Mouse (Mus musculus) myocyte (in vitro differentiated cells): Measurements from ENCODE around the gene Rnf151. TPM values are rescaled to one million over a fixed set of nuclear protein-coding genes. Genes with fewer than 3 reads are reported as not detected.
A peak's percentile ranks its signal among the peaks of the same experiment; 100 is the strongest.

Experiments used
- H3K27me3 ChIP-seq: one replicate; pipeline ENCODE4 v1.6.1; 2011; ENCODE audit not compliant: control insufficient read depth, insufficient read depth, insufficient read length
- H3K36me3 ChIP-seq: one replicate; pipeline ENCODE4 v1.6.1; 2011; ENCODE audit not compliant: control insufficient read depth, insufficient read depth
- H3K4me2 ChIP-seq: one replicate; pipeline ENCODE4 v1.6.1; 2011; ENCODE audit warnings: low read depth, control low read depth
- H3K4me3 ChIP-seq: one replicate; pipeline ENCODE4 v1.5.1; 2011; ENCODE audit warnings: mild to moderate bottlenecking, control low read depth, moderate library complexity
- H3K79me2 ChIP-seq: one replicate; pipeline ENCODE4 v1.6.1; 2011; ENCODE audit not compliant: control insufficient read depth, insufficient read depth
- H3ac ChIP-seq: one replicate; pipeline ENCODE4 v1.6.1; 2011; ENCODE audit not compliant: control insufficient read depth, insufficient read length
- CEBPB ChIP-seq: IDR thresholded peaks from 2 replicates; pipeline ENCODE4 v1.6.1; 2011; ENCODE audit warnings: mild to moderate bottlenecking, moderate library complexity; ENCODE audit not compliant: poor library complexity, insufficient read depth, severe bottlenecking
- E2F4 ChIP-seq: IDR thresholded peaks from one replicate; pipeline ENCODE4 v1.6.1; 2011; ENCODE audit warnings: mild to moderate bottlenecking, control low read depth, moderate library complexity; ENCODE audit not compliant: insufficient read depth
- MAX ChIP-seq: IDR thresholded peaks from one replicate; pipeline ENCODE4 v1.6.1; 2011; ENCODE audit warnings: low read depth, mild to moderate bottlenecking, control low read depth
- MYOD1 ChIP-seq, 3 experiments: IDR thresholded peaks; one replicate each; pipeline ENCODE4 v1.6.1; 2011; ENCODE audit warnings: control low read depth in 2 of 3, low read depth in 2 of 3, mild to moderate bottlenecking in 2 of 3, moderate library complexity in 1 of 3; ENCODE audit not compliant: insufficient read length in 2 of 3, control insufficient read depth in 1 of 3
- MYOG ChIP-seq, 3 experiments: IDR thresholded peaks; one replicate each; pipeline ENCODE4 v1.6.1; 2011; ENCODE audit warnings: control low read depth in 2 of 3, low read depth in 2 of 3, mild to moderate bottlenecking in 2 of 3; ENCODE audit not compliant: insufficient read length in 2 of 3, control insufficient read depth in 1 of 3, insufficient read depth in 1 of 3
- POLR2A ChIP-seq: IDR thresholded peaks from one replicate; pipeline ENCODE4 v1.6.1; 2011; ENCODE audit warnings: low read depth, mild to moderate bottlenecking, control low read depth, moderate library complexity; ENCODE audit not compliant: insufficient read length
- POLR2AphosphoS2 ChIP-seq: IDR thresholded peaks from one replicate; pipeline ENCODE4 v1.6.1; 2011; ENCODE audit warnings: low read depth, control low read depth; ENCODE audit not compliant: insufficient read length
- REST ChIP-seq: IDR thresholded peaks from one replicate; pipeline ENCODE4 v1.6.1; 2011; ENCODE audit warnings: mild to moderate bottlenecking, control low read depth, moderate library complexity; ENCODE audit not compliant: insufficient read depth, insufficient read length
- SRF ChIP-seq: IDR thresholded peaks from one replicate; pipeline ENCODE4 v1.6.1; 2011; ENCODE audit warnings: low read depth; ENCODE audit not compliant: control insufficient read depth, insufficient read length
- TCF12 ChIP-seq: IDR thresholded peaks from one replicate; pipeline ENCODE4 v1.6.1; 2011; ENCODE audit warnings: mild to moderate bottlenecking, control low read depth; ENCODE audit not compliant: poor library complexity, insufficient read depth, severe bottlenecking
- TCF3 ChIP-seq: IDR thresholded peaks from one replicate; pipeline ENCODE4 v1.6.1; 2011; ENCODE audit warnings: low read depth, control low read depth; ENCODE audit not compliant: insufficient read length
- USF1 ChIP-seq: IDR thresholded peaks from one replicate; pipeline ENCODE4 v1.6.1; 2011; ENCODE audit warnings: low read depth, mild to moderate bottlenecking, control low read depth, moderate library complexity
- polyA plus RNA-seq: library from polyadenylated mRNA; unstranded; fragments of >200 nt; fragmentation: generic; extraction: Trizol; gene quantifications from one replicate; pipeline ENCODE4 v1.2.1, GENCODE M21; 2012; ENCODE audit warnings: missing spikeins

The Rnf151 gene
- polyA plus RNA-seq: 0.36 TPM

DNA sequence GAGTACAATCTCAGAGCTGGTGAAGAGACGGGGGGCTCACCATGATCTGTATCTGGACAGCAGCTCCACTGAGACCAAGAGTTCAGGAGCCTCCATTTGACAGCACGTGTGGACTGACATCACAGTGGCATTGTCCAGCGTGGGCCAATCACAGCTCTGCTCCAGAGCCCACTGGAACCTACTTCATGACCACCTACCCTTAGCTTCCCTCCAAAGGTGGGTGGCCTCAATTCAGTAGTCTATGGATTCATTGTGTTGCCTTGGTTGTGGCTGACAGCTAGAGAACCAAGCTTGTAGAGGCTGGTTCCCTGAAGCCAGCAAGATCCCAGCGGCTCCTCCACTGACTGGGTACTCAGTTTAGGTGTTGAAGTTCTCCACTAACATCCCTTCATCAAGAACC is at the start of gene Rnf151, which contains the start of gene Rps2:
TSS of gene Rnf151 (minus strand) at position 121 of the 400 bp plus-strand sequence.
TSS of gene Rps2 (plus strand) at position 174 of the 400 bp plus-strand sequence.
- Histone ChIP-seq H3K79me2 (peaks cover 29% of the 10 kb centered on the region), H3ac (no peak within 1 kb of the TSS), H3K36me3 (peaks cover 11% of the 10 kb centered on the region), H3K27me3 (no peaks in the 10 kb centered on the region), H3K4me3 (peak within 1 kb of the TSS; percentile 77), H3K4me2 (peak within 1 kb of the TSS; percentile 79)
- TF ChIP-seq MYOD1 (IDR thresholded peaks at IDR 0.05; ENCODE audit: control insufficient read depth in 1 of 3, insufficient read length in 2 of 3, low read depth in 2 of 3) (no peak), TCF12 (no peak), MYOG (IDR thresholded peaks at IDR 0.05; ENCODE audit: control insufficient read depth in 1 of 3, insufficient read depth in 1 of 3, insufficient read length in 2 of 3, low read depth in 2 of 3) (no peak), POLR2AphosphoS2 (peak; percentile 57)

DNA sequence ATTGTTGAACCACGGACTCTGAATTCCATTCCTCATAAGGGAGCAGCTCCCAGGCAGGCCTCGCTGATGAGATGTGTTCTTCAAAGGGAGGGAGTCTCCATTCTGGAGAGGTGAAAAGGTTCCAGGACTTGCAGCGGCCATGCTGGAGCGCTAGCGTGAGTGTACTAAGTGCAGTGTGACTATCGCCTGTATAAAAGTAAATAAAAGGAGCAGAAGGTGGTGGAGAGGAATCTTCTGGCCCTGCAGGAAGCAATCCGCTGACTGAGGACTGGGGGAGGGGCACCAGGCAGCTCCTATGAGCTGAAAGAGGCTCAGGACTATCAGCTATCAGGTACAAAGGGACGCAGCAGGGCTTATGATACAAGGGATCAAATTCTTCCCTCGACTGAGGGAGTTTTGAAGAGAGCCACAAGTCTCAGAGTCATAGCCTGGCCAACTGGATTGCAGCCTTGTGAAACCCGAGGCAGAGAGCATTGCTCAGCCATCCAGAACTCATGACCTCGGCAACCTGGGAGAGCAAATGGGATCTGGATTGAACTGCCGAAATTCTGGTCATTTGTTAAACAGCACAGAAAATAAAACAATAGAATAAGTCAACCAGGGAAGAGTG is 48.5 kb upstream of the Rnf151 start:
- H3ac ChIP-seq: no peak overlapping the region
- H3K4me2 ChIP-seq: no peak overlapping the region
- no peaks in the 10 kb centered on the region for H3K79me2 ChIP-seq
- TF ChIP-seq POLR2AphosphoS2: no peak
- no peak for TF ChIP-seq MYOD1 (IDR thresholded peaks at IDR 0.05; ENCODE audit: control insufficient read depth in 1 of 3, insufficient read length in 2 of 3, low read depth in 2 of 3)
- no peak for TF ChIP-seq SRF
- no peak for TF ChIP-seq TCF12
- no peak for TF ChIP-seq MYOG (IDR thresholded peaks at IDR 0.05; ENCODE audit: control insufficient read depth in 1 of 3, insufficient read depth in 1 of 3, insufficient read length in 2 of 3, low read depth in 2 of 3)
- TF ChIP-seq CEBPB: no peak
- TF ChIP-seq USF1: no peak
- no peak for TF ChIP-seq TCF3
- TF ChIP-seq MAX: no peak
- no peak for TF ChIP-seq REST
- no peak for TF ChIP-seq E2F4
- no peak for TF ChIP-seq POLR2A
- peaks cover 56% of the 10 kb centered on the region for H3K27me3 ChIP-seq
- no peak overlapping the region for H3K4me3 ChIP-seq
- H3K36me3 ChIP-seq: no peaks in the 10 kb centered on the region

DNA sequence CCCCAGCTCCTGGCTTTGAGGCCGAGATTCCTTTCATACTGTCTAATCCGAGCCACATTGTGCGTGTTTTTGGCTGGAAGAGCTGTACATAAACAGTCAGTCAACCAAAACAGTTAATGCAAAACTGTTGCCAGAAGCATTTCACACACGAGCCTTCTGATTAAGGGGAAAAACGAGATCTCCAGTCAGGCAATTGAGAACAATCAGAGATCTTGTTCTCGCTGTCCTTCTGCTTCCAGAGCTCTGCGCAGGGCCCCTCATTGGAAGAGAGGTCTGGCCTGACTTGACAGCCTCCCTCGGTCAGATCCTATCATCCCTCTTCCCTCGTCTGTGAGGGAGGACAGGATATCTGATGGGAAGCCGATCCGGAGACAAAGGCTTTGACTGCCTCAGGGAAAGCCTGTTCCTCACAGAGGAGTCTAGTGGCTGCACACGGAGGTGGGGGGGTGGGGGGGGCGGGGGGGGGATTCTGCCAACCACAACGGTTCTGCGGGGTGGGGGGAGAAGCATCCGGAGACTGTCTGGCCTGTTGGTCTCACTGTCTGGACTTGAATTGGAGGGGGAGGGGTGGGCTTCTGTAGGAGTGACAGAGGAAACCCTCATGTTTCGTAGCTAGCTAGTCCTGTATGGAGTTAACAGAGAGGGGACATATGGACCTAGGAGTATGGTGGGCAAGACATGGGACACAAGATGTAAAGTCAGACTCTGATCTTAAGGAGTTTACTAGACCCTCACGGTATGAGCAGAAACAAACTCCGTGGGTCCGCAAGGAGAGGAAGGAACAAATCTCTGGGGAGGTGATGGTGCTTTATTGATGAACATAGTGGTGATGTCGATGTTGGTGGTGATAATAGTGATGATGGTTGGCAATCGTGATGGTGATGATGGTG is 47.4 kb upstream of the Rnf151 start:
- H3K27me3 ChIP-seq: peaks cover 60% of the 10 kb centered on the region
- no peak overlapping the region for H3K4me3 ChIP-seq
- H3ac ChIP-seq: no peak overlapping the region
- H3K4me2 ChIP-seq: no peak overlapping the region
- TF ChIP-seq MYOG (IDR thresholded peaks at IDR 0.05; ENCODE audit: control insufficient read depth in 1 of 3, insufficient read depth in 1 of 3, insufficient read length in 2 of 3, low read depth in 2 of 3): no peak
- TF ChIP-seq TCF3: no peak
- no peak for TF ChIP-seq MAX
- no peak for TF ChIP-seq REST
- no peak for TF ChIP-seq TCF12
- no peak for TF ChIP-seq SRF
- TF ChIP-seq CEBPB: no peak
- no peak for TF ChIP-seq POLR2AphosphoS2
- TF ChIP-seq USF1: no peak
- TF ChIP-seq E2F4: no peak
- no peaks in the 10 kb centered on the region for H3K36me3 ChIP-seq
- H3K79me2 ChIP-seq: no peaks in the 10 kb centered on the region

DNA sequence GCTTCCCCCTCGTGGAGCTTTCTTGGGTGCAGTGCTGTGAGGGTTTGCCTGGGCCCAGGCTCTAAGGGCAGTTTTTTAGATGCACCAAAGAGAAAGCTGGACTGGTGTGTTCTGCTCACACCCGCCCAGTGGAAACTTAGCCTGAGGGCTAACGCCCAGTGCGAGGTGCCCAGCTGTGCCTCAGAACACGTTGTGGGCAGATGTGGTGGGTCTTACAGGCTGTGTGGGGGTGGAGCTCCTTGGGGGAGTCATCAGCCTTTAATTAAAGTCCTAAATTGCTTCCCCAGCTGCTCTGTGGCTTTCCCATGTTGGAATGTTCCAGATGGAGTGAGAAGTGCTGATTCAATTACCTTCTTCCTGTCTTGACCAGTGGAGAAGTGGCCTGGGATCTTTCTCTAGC is 43.3 kb upstream of the Rnf151 start:
- no peak overlapping the region for H3K4me2 ChIP-seq
- H3K27me3 ChIP-seq: peaks cover 55% of the 10 kb centered on the region
- no peaks in the 10 kb centered on the region for H3K36me3 ChIP-seq
- H3K4me3 ChIP-seq: no peak overlapping the region
- no peaks in the 10 kb centered on the region for H3K79me2 ChIP-seq
- TF ChIP-seq POLR2AphosphoS2: no peak
- TF ChIP-seq MYOD1 (IDR thresholded peaks at IDR 0.05; ENCODE audit: control insufficient read depth in 1 of 3, insufficient read length in 2 of 3, low read depth in 2 of 3): no peak
- no peak for TF ChIP-seq MYOG (IDR thresholded peaks at IDR 0.05; ENCODE audit: control insufficient read depth in 1 of 3, insufficient read depth in 1 of 3, insufficient read length in 2 of 3, low read depth in 2 of 3)
- no peak for TF ChIP-seq SRF
- TF ChIP-seq MAX: no peak
- no peak for TF ChIP-seq E2F4
- no peak for TF ChIP-seq POLR2A
- no peak for TF ChIP-seq USF1
- no peak for TF ChIP-seq TCF3
- no peak for TF ChIP-seq TCF12
- no peak for TF ChIP-seq REST
- TF ChIP-seq CEBPB: no peak
- H3ac ChIP-seq: no peak overlapping the region

- Histone ChIP-seq H3K36me3 (no peaks in the 10 kb centered on the region), H3K4me2 (no peak overlapping the region), H3K4me3 (no peak overlapping the region), H3ac (no peak overlapping the region), H3K79me2 (no peaks in the 10 kb centered on the region), H3K27me3 (peaks cover 56% of the 10 kb centered on the region)
- no peak for TF ChIP-seq MYOG (IDR thresholded peaks at IDR 0.05; ENCODE audit: control insufficient read depth in 1 of 3, insufficient read depth in 1 of 3, insufficient read length in 2 of 3, low read depth in 2 of 3)
- TF ChIP-seq POLR2AphosphoS2: no peak
- TF ChIP-seq REST: no peak
- TF ChIP-seq SRF: no peak
- TF ChIP-seq POLR2A: no peak
- no peak for TF ChIP-seq USF1
- no peak for TF ChIP-seq TCF3
Measured at GRCm38 (mm10) chr17:24757394-24757793, 39.5 kb upstream of the Rnf151 start.
